Mouse (Mus musculus): ENCODE data around the gene Galk1.
A peak's percentile ranks its signal among the peaks of the same experiment; 100 is the strongest.

Gene Galk1

GRCm38 (mm10) chr11:116009661-116010060 is 2.9 kb downstream of the Galk1 start:
- no peak for DNase-seq

GRCm38 (mm10) chr11:116008832-116009375 is 3.6 kb downstream of the Galk1 start:
- DNase-seq = no peak

DNA sequence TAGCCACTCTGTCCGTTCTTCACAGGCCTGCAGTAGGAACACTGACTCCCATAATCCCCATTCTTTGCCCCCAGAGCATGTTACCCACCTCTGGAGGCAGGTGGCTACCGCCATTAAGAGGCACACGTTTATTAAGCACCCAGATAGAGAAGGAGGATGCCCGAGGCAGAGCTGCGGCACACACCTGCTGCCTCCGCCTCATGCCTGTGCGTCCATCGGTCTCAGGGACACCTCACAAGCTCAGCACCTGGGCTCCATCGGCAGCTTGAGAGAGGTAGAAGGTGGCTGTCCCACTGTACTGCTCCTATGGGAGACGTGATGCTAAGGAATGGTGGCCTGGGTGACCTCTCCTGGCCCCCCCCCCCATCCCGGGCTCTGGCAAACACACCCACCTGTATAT is 4.1 kb downstream of the Galk1 start:
- no peak for DNase-seq

DNA sequence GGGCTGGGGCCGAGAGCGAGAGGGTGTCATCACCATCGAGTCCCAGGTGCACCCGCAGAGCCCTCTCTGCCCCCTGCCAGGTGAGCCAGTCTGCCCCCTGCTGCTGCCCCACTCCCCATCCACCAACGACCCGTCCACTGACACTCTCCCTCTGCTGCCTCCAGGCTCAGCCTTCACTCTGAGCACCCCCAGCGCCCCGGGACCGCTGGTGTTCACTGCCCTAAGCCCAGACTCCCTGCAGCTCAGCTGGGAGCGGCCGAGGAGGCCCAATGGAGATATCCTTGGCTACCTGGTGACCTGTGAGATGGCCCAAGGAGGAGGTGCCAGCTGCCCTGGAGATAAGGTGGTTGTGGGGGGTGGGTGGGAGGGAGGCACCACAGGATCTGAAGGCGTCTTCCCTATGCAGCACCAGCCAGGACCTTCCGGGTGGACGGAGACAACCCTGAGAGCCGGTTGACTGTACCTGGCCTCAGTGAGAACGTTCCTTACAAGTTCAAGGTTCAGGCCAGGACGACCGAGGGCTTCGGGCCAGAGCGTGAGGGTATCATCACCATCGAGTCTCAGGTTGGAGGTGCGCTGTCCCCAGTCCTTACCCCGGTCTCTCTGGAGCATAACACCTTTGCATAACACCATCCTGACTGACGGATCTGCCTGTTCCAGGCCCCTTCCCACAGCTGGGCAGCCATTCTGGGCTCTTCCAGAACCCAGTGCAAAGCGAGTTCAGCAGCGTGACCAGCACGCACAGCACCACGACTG is 5.2 kb downstream of the Galk1 start:
- peak; percentile 13 for DNase-seq

GRCm38 (mm10) chr11:116005701-116006419 is 6.7 kb downstream of the Galk1 start:
- DNase-seq = no peak

- DNase-seq = peak; percentile 90
Measured at GRCm38 (mm10) chr11:116004840-116005700, 7.4 kb downstream of the Galk1 start.

GRCm38 (mm10) chr11:116004186-116004823 is 8.2 kb downstream of the Galk1 start:
- no peak for DNase-seq

DNA sequence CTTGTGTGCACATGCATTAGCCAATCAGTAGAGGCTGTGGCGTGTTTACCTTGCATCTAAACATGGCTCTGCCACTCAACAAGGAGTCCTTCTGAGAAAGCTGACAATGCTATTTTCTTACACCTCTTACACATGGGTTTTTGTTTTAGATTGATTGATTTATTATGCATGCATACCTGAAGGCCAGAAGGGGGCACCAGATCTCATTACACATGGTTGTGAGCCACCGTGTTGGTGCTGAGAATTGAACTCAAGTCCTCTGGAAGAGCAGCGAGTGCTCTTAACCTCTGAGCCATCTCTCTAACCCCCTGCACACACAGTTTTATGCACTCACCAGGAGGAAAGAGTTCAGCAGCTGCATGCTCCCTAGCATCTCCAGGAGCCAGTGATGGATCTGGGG is 9.6 kb downstream of the Galk1 start:
- DNase-seq = no peak

- DNase-seq = no peak
Measured at GRCm38 (mm10) chr11:116001725-116002124, 10.8 kb downstream of the Galk1 start.

- DNase-seq = no peak
Measured at GRCm38 (mm10) chr11:116000607-116001006, 11.9 kb downstream of the Galk1 start.

DNA sequence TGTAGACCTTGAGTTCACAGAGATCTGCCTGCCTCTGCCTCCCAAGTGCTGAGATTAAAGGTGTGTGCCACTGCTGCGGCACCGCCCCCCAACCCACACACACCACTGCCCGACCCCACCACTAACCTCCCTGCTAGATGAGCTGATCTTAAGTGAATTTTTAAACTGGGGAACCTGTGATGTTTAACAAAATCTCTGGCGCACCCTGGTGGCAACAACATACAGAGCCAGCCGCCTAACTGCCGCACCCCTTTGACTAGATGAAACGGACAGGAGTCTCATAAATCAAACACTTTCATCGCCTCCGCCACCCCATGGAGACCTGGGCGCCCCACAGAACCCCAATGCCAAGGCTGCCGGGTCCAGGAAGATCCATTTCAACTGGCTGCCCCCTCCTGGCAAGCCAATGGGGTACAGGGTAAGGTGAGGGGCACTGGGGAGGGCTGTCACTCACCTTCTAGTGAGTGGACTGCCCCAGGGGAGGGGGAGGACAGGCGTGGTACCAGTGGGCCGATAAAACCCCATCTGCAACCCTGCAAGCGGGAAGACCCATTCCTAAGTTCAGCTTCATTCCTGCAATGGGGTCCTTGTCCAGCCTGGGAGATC is 12.9 kb downstream of the Galk1 start:
- DNase-seq = peak; percentile 90

GRCm38 (mm10) chr11:115999027-115999426 is 13.5 kb downstream of the Galk1 start:
- no peak for DNase-seq

DNA sequence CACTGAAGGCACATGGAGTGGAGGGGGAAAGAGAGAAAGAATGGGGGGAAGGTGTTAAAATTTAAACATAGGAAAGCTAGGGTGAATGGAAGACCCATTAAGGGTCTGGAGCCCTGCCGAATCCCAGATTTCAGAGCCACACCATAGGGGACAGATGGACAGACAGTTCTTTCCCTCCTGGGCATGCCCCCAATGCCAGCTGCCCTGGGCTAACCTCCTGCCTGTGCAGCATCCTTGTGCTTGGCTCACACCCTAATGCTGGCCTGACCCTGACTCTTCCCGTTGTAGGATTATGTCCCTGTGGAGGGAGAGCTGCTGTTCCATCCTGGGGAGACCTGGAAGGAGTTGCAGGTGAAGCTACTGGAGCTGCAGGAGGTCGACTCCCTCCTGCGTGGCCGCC is 14.9 kb downstream of the Galk1 start:
- DNase-seq = no peak

DNA sequence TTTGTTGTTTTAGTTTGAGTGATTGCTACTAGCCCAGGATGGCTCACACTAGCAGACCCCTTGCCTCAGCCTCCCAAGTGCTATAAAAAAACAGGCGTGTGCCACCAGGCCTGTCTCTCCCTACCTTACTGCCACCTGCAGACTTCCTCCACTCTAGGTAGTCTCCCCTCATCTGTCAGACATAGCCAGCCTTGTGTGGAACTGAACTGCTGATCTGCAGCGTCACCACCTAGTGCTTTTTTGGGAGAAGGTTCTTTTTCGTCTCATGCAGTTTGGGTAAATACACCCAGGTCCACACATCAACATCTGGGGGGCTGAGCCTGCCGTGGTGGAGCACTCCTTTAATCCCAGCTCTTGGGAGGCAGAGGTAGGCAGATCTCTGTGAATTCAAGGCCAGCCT is 15.5 kb downstream of the Galk1 start:
- DNase-seq = no peak

DNA sequence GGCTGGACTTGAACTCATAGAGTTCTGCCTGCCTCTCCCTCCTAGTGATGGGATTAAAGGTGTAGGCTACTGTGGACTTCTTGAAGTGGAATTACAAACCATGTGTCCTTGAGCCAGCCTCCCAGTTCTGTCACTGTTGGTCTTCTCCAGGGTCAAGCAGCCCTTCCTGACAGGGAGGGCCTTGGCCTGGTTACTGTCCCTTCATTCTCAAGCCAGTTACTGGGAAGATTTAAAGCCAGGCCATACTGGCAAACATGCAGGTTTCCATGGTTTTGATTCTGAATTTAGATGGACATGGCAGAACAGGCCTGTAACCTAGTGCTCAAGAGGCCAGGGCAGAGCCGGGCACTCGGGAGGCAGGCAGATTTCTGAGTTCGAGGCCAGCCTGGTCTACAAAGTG is 17.3 kb downstream of the Galk1 start:
- no peak for DNase-seq

DNA sequence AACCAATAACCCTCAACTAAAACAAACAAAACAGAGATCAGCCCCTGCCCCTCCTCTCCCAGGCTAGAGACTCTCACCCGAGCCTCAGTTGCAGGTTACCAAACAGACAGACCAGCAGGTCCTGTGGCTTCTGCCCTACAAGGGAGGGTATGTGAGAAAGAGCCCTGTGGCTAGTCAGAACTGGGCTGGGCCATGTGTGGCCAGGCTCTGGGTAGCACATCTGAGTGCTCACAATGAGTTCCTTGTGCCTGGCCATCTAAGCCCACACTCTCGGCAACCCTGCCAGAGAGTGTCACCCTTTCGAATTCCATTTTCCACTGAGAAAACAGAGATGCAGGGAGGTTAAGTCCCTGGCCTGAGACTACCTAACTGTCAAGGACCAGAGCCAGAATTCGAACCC is 20.4 kb downstream of the Galk1 start:
- no peak for DNase-seq

- DNase-seq = no peak
Measured at GRCm38 (mm10) chr11:115989686-115990085, 22.8 kb downstream of the Galk1 start.

- DNase-seq = no peak
Measured at GRCm38 (mm10) chr11:115983291-115983690, 29.2 kb downstream of the Galk1 start.

- DNase-seq = no peak
Measured at GRCm38 (mm10) chr11:115982472-115982871, 30.0 kb downstream of the Galk1 start.

GRCm38 (mm10) chr11:115975544-115975943 is 37.0 kb downstream of the Galk1 start:
- DNase-seq = no peak

DNA sequence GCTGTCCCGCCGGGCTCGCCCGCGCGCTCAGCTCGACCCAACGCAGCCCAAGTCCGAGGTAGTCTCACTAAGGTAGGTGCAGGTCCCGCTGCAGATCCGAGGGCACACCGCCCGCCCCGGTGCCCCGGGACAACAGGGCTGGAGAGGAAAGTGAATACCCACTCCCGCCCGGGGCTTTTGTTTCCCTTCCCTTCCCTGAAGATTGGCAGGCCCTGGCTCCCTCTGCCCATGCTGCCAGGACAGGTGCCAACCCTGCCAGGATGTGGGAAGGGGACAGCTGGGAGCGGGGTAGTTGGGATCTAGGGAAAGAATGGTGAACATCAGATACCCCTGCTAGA is 37.5 kb downstream of the Galk1 start:
- no peak for DNase-seq

Data from kidney, postnatal 10 days (tissue).